Mouse (Mus musculus): Measurements from ENCODE around the gene Dctn3. TPM values are rescaled to one million over a fixed set of nuclear protein-coding genes. Genes with fewer than 3 reads are reported as not detected.
A peak's percentile ranks its signal among the peaks of the same experiment; 100 is the strongest.

Dctn3 gene
- total RNA-seq, 2 experiments from 2014 or later, result 16.8 to 18.4 TPM

- ATAC-seq (replicated peaks; ENCODE audit: low FRiP score, poor library complexity, severe bottlenecking), result peak; percentile 72
Observed at GRCm38 (mm10) chr4:41740380-41741157, 17.6 kb upstream of the Dctn3 start.

- no peak for ATAC-seq (replicated peaks; ENCODE audit: low FRiP score, poor library complexity, severe bottlenecking)
Observed at GRCm38 (mm10) chr4:41739260-41739659, 16.3 kb upstream of the Dctn3 start.

GRCm38 (mm10) chr4:41738256-41738603, 15.3 kb upstream of the Dctn3 start:
- no peak for ATAC-seq (replicated peaks; ENCODE audit: low FRiP score, poor library complexity, severe bottlenecking)

GRCm38 (mm10) chr4:41737602-41738255, 14.8 kb upstream of the Dctn3 start:
- ATAC-seq (replicated peaks; ENCODE audit: low FRiP score, poor library complexity, severe bottlenecking), result no peak

GRCm38 (mm10) chr4:41731052-41731765, 8.2 kb upstream of the Dctn3 start, which contains the start of gene Arid3c:
Gene Arid3c, minus strand, starts transcription at chr4:41731142.
- no peak for ATAC-seq (replicated peaks; ENCODE audit: low FRiP score, poor library complexity, severe bottlenecking)

GRCm38 (mm10) chr4:41726826-41727621, 4.1 kb upstream of the Dctn3 start:
- no peak for ATAC-seq (replicated peaks; ENCODE audit: low FRiP score, poor library complexity, severe bottlenecking)

- ATAC-seq (replicated peaks; ENCODE audit: low FRiP score, poor library complexity, severe bottlenecking), result no peak
Observed at GRCm38 (mm10) chr4:41716834-41717233, 6.1 kb downstream of the Dctn3 start.

GRCm38 (mm10) chr4:41715596-41715995, 7.4 kb downstream of the Dctn3 start:
- no peak for ATAC-seq (replicated peaks; ENCODE audit: low FRiP score, poor library complexity, severe bottlenecking)

GRCm38 (mm10) chr4:41715082-41715481, 7.9 kb downstream of the Dctn3 start:
- no peak for ATAC-seq (replicated peaks; ENCODE audit: low FRiP score, poor library complexity, severe bottlenecking)

GRCm38 (mm10) chr4:41714276-41714675, 8.7 kb downstream of the Dctn3 start:
- ATAC-seq (replicated peaks; ENCODE audit: low FRiP score, poor library complexity, severe bottlenecking), result peak; percentile 55

GRCm38 (mm10) chr4:41713197-41714067, 9.5 kb downstream of the Dctn3 start, which contains the start of gene Rpp25l:
Gene Rpp25l, minus strand, starts transcription at chr4:41713534.
- ATAC-seq (replicated peaks; ENCODE audit: low FRiP score, poor library complexity, severe bottlenecking), result peak; percentile 82

GRCm38 (mm10) chr4:41712421-41713196, 10.4 kb downstream of the Dctn3 start:
- peak; percentile 56 for ATAC-seq (replicated peaks; ENCODE audit: low FRiP score, poor library complexity, severe bottlenecking)

- no peak for ATAC-seq (replicated peaks; ENCODE audit: low FRiP score, poor library complexity, severe bottlenecking)
Observed at GRCm38 (mm10) chr4:41711705-41712375, 11.1 kb downstream of the Dctn3 start.

- no peak for ATAC-seq (replicated peaks; ENCODE audit: low FRiP score, poor library complexity, severe bottlenecking)
Observed at GRCm38 (mm10) chr4:41710229-41710628, 12.7 kb downstream of the Dctn3 start.

GRCm38 (mm10) chr4:41708192-41708745, 14.7 kb downstream of the Dctn3 start:
- no peak for ATAC-seq (replicated peaks; ENCODE audit: low FRiP score, poor library complexity, severe bottlenecking)

GRCm38 (mm10) chr4:41707011-41707535, 15.9 kb downstream of the Dctn3 start:
- peak; percentile 76; the same call in 1 of the 2 replicates for ATAC-seq (replicated peaks; ENCODE audit: low FRiP score, poor library complexity, severe bottlenecking)

Measured in erythroid progenitor cell, adult 5-6 weeks (primary cell).